Mouse (Mus musculus): ENCODE data around the gene Smarcc2.

DNA sequence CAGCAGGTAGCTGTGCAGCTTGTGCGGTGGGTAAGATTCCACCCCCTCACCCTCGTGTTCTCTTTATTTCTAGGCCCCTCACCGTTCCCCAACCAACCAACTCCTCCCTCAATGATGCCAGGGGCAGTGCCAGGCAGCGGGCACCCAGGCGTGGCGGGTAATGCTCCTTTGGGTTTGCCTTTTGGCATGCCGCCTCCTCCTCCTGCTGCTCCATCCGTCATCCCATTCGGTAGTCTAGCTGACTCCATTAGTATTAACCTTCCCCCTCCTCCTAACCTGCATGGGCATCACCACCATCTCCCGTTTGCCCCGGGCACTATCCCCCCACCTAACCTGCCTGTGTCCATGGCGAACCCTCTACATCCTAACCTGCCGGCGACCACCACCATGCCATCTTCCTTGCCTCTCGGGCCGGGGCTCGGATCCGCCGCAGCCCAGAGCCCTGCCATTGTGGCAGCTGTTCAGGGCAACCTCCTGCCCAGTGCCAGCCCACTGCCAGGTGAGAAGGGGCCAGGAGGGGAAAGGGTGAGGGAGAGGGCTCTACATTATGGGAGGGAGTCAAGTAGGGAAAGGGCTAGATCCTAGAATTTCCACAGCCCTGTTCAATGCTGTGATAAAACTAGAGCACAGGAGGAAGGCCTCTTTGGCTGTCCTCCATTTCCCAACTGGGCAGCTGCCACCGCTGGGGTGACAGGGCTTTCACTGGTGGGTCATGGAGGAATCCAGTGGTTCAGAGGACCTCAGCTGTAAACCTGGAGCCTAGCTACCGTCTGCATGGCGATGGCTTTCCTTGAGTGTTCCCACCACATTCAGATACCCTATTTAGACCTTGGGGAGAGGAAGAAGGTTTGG lies 29.0 kb downstream of the Smarcc2 start:
- TF ChIP-seq CTCF (IDR thresholded peaks at IDR 0.05; ENCODE audit: low read depth, low read length) (no peak), TAL1 (conservative IDR thresholded peaks at IDR 0.05; ENCODE audit: low read depth, low read length) (no peak), POLR2AphosphoS5 (IDR thresholded peaks at IDR 0.05; ENCODE audit: insufficient replicate concordance, low read depth, low read length) (no peak), GATA1 (IDR thresholded peaks at IDR 0.05; ENCODE audit: borderline replicate concordance, low read length) (no peak)
